Mouse (Mus musculus) gastrocnemius, adult 18-20 months (tissue): ENCODE results near the gene Cntd1. TPM values are rescaled to one million over a fixed set of nuclear protein-coding genes. Genes with fewer than 3 reads are reported as not detected.

ENCODE experiments used
- DNase-seq: peaks from one replicate; pipeline ENCODE4 v3.0.0; 2021; ENCODE audit warnings: low spot score
- total RNA-seq, 2 experiments: library from RNA; stranded (reverse); gene quantifications; 2 replicates each; pipeline ENCODE4 v1.2.3; 2021

Gene Cntd1
- total RNA-seq, 2 experiments from 2014 or later: 0.31 to 0.37 TPM

GRCm38 (mm10) chr11:101253613-101254389, 25.0 kb upstream of the Cntd1 start, which contains the start of gene Vps25:
TSS of gene Vps25 (plus strand) at chr11:101253707.
- peak; percentile 83 for DNase-seq

GRCm38 (mm10) chr11:101255826-101256775, 22.7 kb upstream of the Cntd1 start:
- no peak for DNase-seq

- no peak for DNase-seq
Measured at GRCm38 (mm10) chr11:101259261-101259712, 19.5 kb upstream of the Cntd1 start.

- DNase-seq: no peak
Measured at GRCm38 (mm10) chr11:101259948-101260825, 18.6 kb upstream of the Cntd1 start, which contains the start of gene Wnk4. TSS of gene Wnk4 (plus strand) at chr11:101260567.

GRCm38 (mm10) chr11:101260826-101261380, 17.9 kb upstream of the Cntd1 start:
- no peak for DNase-seq

GRCm38 (mm10) chr11:101262272-101262967, 16.4 kb upstream of the Cntd1 start:
- DNase-seq: no peak

GRCm38 (mm10) chr11:101263138-101263988, 15.4 kb upstream of the Cntd1 start:
- DNase-seq: no peak

- DNase-seq: no peak
Measured at GRCm38 (mm10) chr11:101263989-101264280, 14.9 kb upstream of the Cntd1 start.

- DNase-seq: no peak
Measured at GRCm38 (mm10) chr11:101264954-101265471, 13.8 kb upstream of the Cntd1 start.

- DNase-seq: no peak
Measured at GRCm38 (mm10) chr11:101265906-101266305, 12.9 kb upstream of the Cntd1 start.

GRCm38 (mm10) chr11:101269577-101270116, 9.2 kb upstream of the Cntd1 start:
- DNase-seq: no peak

GRCm38 (mm10) chr11:101272446-101272845, 6.4 kb upstream of the Cntd1 start:
- DNase-seq: no peak

- DNase-seq: no peak
Measured at GRCm38 (mm10) chr11:101275309-101275708, 3.5 kb upstream of the Cntd1 start.

GRCm38 (mm10) chr11:101276319-101277070, 2.3 kb upstream of the Cntd1 start:
- no peak for DNase-seq

GRCm38 (mm10) chr11:101277381-101278222, 1.2 kb upstream of the Cntd1 start:
- no peak for DNase-seq

- no peak for DNase-seq
Measured at GRCm38 (mm10) chr11:101279193-101279569, 369 bp downstream of the Cntd1 start.

- DNase-seq: no peak
Measured at GRCm38 (mm10) chr11:101280837-101281236, 2.0 kb downstream of the Cntd1 start.
